Mouse (Mus musculus) thymus, adult 2 months (tissue): Measurements from ENCODE around the gene Wnt5b. TPM values are rescaled to one million over a fixed set of nuclear protein-coding genes. Genes with fewer than 3 reads are reported as not detected.
A peak's percentile ranks its signal among the peaks of the same experiment; 100 is the strongest.

ENCODE experiments used
- DNase-seq: peaks from one replicate; pipeline ENCODE4 v3.0.0; 2021
- H3K27ac ChIP-seq: fragments of 200-500 bp; 2 replicates; pipeline ENCODE4 v1.5.1; 2012; ENCODE audit warnings: low read length, control low read depth; ENCODE audit not compliant: control insufficient read depth, insufficient read depth
- H3K27me3 ChIP-seq: fragments of 200-500 bp; 2 replicates; pipeline ENCODE4 v1.6.1; 2012; ENCODE audit warnings: mild to moderate bottlenecking, low read length, moderate library complexity, mixed read lengths; ENCODE audit not compliant: control insufficient read depth, insufficient read depth
- H3K36me3 ChIP-seq: fragments of 200-500 bp; 2 replicates; pipeline ENCODE4 v1.6.1; 2012; ENCODE audit warnings: mild to moderate bottlenecking, low read length, moderate library complexity; ENCODE audit not compliant: control insufficient read depth, insufficient read depth
- H3K4me1 ChIP-seq: fragments of 200-500 bp; replicated peaks from 2 replicates; pipeline ENCODE4 v1.6.1; 2012; ENCODE audit warnings: low read length; ENCODE audit not compliant: control insufficient read depth, insufficient read depth
- H3K4me3 ChIP-seq: fragments of 200-500 bp; 2 replicates; pipeline ENCODE4 v1.5.1; 2012; ENCODE audit warnings: mild to moderate bottlenecking, low read length, control low read depth, moderate library complexity; ENCODE audit not compliant: control insufficient read depth, insufficient read depth
- CTCF ChIP-seq: fragments of 200-500 bp; IDR thresholded peaks from 2 replicates; pipeline ENCODE4 v1.5.1; 2012; ENCODE audit warnings: mild to moderate bottlenecking, control low read depth, low read length, moderate library complexity, borderline replicate concordance; ENCODE audit not compliant: control insufficient read depth, poor library complexity, insufficient read depth; ENCODE audit errors: extremely low read depth
- POLR2A ChIP-seq: fragments of 200-500 bp; IDR thresholded peaks from 2 replicates; pipeline ENCODE4 v1.6.1; 2012; ENCODE audit warnings: mild to moderate bottlenecking, low read length, control low read depth, moderate library complexity; ENCODE audit not compliant: control insufficient read depth, poor library complexity, insufficient read depth; ENCODE audit errors: extremely low read depth
- WGBS: fragments of 180-500 bp; shearing (Covaris S2); methylation state at CpG from one replicate; pipeline ENCODE4 v1.1.7; 2018; 5-methylcytosine and 5-hydroxymethylcytosine counted together
- polyA plus RNA-seq: library from polyadenylated mRNA; depleted of rRNA; stranded (reverse); fragments of >200 nt; gene quantifications from 2 replicates; pipeline ENCODE4 v1.2.3, GENCODE M21; 2012; rRNA removed

Wnt5b gene
- polyA plus RNA-seq = 6.5 and 8.1 TPM in 2 replicates

GRCm38 (mm10) chr6:119543803-119544517, at the start of gene Wnt5b:
Gene Wnt5b, minus strand, starts transcription at chr6:119544347.
- WGBS = under 1% methylated on average over 111 of the region's 120 CpGs
- H3K4me3 ChIP-seq = peak within 1 kb of the TSS; percentile 76
- no peak within 1 kb of the TSS for H3K27ac ChIP-seq
- peak; percentile 39 for DNase-seq
- H3K4me1 ChIP-seq = peaks cover 29% of the 10 kb centered on the region
- no peak for TF ChIP-seq POLR2A
- no peak for TF ChIP-seq CTCF
- no peaks in the 10 kb centered on the region; the same call in 1 of the 2 replicates for H3K27me3 ChIP-seq
- no peaks in the 10 kb centered on the region for H3K36me3 ChIP-seq

DNA sequence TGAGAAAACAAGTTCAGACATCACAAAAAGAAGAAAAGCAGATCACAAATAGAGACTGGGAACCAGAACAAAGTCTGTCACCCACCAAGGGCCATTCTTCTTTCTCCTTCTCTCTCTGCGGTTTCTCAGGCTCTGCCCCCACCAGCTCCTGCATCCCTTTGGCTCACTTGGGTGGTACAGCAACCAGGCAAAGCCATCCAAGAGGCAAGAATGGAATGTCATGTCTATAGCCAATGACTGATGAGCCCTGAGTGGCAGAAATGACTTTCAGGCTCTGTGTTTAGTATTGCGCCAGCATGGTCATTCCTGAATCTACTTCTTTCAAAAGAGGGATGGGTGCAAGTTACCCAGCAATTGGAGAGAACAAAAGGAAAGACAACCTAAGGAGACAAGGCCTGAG, 46.7 kb upstream of the Wnt5b start:
- Histone ChIP-seq H3K4me3 (no peak overlapping the region), H3K36me3 (no peaks in the 10 kb centered on the region), H3K27ac (no peak overlapping the region), H3K4me1 (no peaks in the 10 kb centered on the region), H3K27me3 (no peaks in the 10 kb centered on the region)
- DNase-seq = no peak
- no peak for TF ChIP-seq CTCF
- 100% methylated on average over 2 of the region's 2 CpGs for WGBS

DNA sequence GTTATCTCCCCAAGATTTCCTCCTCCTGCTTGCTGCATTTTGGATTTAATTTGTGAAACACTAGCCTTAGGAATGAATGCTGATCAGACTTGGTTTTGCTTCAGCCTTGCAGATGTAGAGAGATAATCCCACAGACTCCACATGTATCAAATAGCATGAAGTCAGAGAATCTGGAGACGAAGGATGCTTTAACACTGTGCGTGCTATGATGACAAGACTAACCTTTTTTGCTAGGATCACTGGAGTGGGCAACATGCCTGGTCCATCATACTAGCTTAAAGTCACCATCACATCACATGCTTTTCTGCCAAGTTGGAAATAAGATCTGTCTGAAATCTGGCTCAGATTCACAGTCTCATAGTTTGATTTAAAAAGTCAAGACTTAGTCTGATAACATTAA, 43.8 kb upstream of the Wnt5b start:
- 95% methylated on average over 2 of the region's 2 CpGs for WGBS
- H3K27me3 ChIP-seq = no peaks in the 10 kb centered on the region
- H3K4me1 ChIP-seq = peaks cover 2% of the 10 kb centered on the region
- no peak overlapping the region for H3K4me3 ChIP-seq
- no peak overlapping the region for H3K27ac ChIP-seq
- DNase-seq = no peak
- TF ChIP-seq CTCF = no peak
- no peak for TF ChIP-seq POLR2A
- H3K36me3 ChIP-seq = no peaks in the 10 kb centered on the region

- H3K4me1 ChIP-seq = peaks cover 2% of the 10 kb centered on the region
- H3K36me3 ChIP-seq = no peaks in the 10 kb centered on the region
- H3K27ac ChIP-seq = no peak overlapping the region
- no peaks in the 10 kb centered on the region for H3K27me3 ChIP-seq
- no peak overlapping the region for H3K4me3 ChIP-seq
- TF ChIP-seq CTCF (no peak), POLR2A (no peak)
- DNase-seq = no peak
Observed at GRCm38 (mm10) chr6:119587454-119587853, 43.3 kb upstream of the Wnt5b start.

DNA sequence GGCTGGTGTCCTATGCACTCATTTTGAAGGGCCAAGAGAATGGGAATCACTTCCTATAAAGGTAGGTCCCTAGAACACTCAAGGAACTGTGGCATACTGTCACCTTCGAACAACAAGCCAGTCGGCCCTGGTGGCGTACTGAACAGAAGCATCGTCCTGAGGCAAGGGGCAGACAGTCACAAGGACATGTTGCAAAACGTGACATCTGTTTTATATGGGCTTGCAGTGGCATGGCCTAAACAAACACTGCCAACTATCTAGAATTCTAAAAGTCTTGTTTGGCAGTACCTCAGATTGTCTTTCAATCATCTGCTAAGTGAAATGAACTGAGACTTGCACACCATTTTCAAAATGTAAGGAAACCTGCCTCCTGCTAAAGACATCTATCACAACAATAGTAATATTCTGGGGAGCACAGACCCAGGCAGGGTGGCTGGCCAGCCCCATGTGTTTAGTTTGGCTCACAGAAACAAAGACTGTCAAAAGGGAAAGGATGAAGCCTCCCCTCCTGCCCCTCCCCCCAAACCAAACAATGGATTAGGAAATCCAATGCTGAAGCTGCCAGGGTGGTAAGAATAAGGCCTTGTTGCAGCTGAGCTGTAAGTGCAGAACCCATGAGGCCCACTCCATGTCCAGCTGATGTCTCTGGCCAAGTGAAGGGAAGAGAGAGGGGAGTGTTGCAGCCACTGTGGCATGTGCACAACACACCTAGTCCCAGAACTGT, 41.7 kb upstream of the Wnt5b start:
- DNase-seq = no peak
- no peaks in the 10 kb centered on the region for H3K36me3 ChIP-seq
- H3K27me3 ChIP-seq = no peaks in the 10 kb centered on the region
- H3K4me1 ChIP-seq = peaks cover 2% of the 10 kb centered on the region
- 93% methylated on average over 5 of the region's 5 CpGs for WGBS
- no peak overlapping the region for H3K4me3 ChIP-seq
- H3K27ac ChIP-seq = no peak overlapping the region
- TF ChIP-seq POLR2A (no peak), CTCF (no peak)

DNA sequence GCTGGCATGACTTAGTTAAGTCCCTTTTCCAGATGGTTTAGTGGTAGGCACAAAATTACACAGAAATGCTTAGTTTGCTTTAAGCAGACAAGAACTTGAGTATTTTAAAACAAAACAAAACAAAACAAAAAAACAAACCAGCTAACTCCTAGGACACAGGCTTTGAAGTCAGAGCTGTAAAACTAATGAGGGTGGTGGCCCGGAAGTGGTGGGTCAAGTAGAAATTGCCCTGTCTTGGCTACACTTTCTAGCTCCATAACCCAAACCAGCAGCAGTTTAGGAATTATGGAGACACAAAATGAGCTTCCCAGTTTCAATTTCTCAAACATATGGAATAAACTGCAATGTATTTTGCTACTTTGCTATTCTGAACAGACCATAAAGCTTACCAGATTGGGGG, 39.9 kb upstream of the Wnt5b start:
- no peak for DNase-seq
- peaks cover 2% of the 10 kb centered on the region for H3K4me1 ChIP-seq

More for the DNA sequence above, 39.9 kb upstream of the Wnt5b start:
- H3K27ac ChIP-seq = no peak overlapping the region
- TF ChIP-seq CTCF (no peak), POLR2A (no peak)
- WGBS = 86% methylated on average over 1 of the region's 1 CpGs
- H3K36me3 ChIP-seq = no peaks in the 10 kb centered on the region
- H3K27me3 ChIP-seq = no peaks in the 10 kb centered on the region
- no peak overlapping the region for H3K4me3 ChIP-seq
